7 mouse cellular contexts compared by ENCODE assay signal in genomic region chr7:110629892-110630666, GRCm38 (mm10). TPM values are rescaled to one million over a fixed set of nuclear protein-coding genes. Genes with fewer than 3 reads are reported as not detected.
A peak's percentile ranks its signal among the peaks of the same experiment; 100 is the strongest.
DNase-seq lines count a peak whose midpoint lies in the region; ATAC-seq lines count a peak whose summit lies in the region.

No protein-coding gene starts in this region.

- ATAC-seq in granulocyte monocyte progenitor cell, adult 5-6 weeks (replicated peaks; ENCODE audit: poor library complexity, severe bottlenecking) = peak; percentile 58
- ATAC-seq in limb, embryonic 11.5 days (ENCODE audit: insufficient number of reproducible peaks, low FRiP score, low TSS enrichment, low read depth) = peak; percentile 75
- peak; percentile 85; the same call in 1 of the 2 replicates for ATAC-seq in midbrain, embryonic 14.5 days (ENCODE audit: low FRiP score, low TSS enrichment)

- peak; percentile 72 for DNase-seq in adrenal gland, adult 8-10 months
- peak; percentile 93 for DNase-seq in embryo, embryonic 11 days
- DNase-seq in kidney, adult 11 months = peak; percentile 84
- DNase-seq in limb, embryonic 11.5 days (ENCODE audit: low spot score) = peak; percentile 90
- peak; percentile 96 for DNase-seq in midbrain, embryonic 14.5 days
- DNase-seq in spleen, adult 12 weeks (ENCODE audit: low spot score) = peak; percentile 47

- H3K36me3 ChIP-seq in limb, embryonic 11.5 days (ENCODE audit: control insufficient read depth, insufficient read depth, low read length) = no peaks in the 10 kb centered on the region
- H3K36me3 ChIP-seq in midbrain, embryonic 14.5 days (ENCODE audit: control insufficient read depth, insufficient read depth, low read length) = no peaks in the 10 kb centered on the region

- H3K27me3 ChIP-seq in limb, embryonic 11.5 days (ENCODE audit: control insufficient read depth, insufficient read depth, low read length) = peaks cover 47% of the 10 kb centered on the region
- peaks cover 58% of the 10 kb centered on the region for H3K27me3 ChIP-seq in midbrain, embryonic 14.5 days (ENCODE audit: control insufficient read depth, insufficient read depth, low read length)

- peak overlapping the region; percentile 51 for H3K4me2 ChIP-seq in limb, embryonic 11.5 days (ENCODE audit: low read depth, severe bottlenecking)
- H3K4me2 ChIP-seq in midbrain, embryonic 14.5 days (ENCODE audit: low read length) = peak overlapping the region; percentile 67

- H3K4me1 ChIP-seq in limb, embryonic 11.5 days (ENCODE audit: control insufficient read depth, insufficient read depth, low read length) = peaks cover 10% of the 10 kb centered on the region
- H3K4me1 ChIP-seq in midbrain, embryonic 14.5 days (ENCODE audit: control insufficient read depth, insufficient read depth, low read length) = peaks cover 30% of the 10 kb centered on the region

- no peak overlapping the region for H3K27ac ChIP-seq in limb, embryonic 11.5 days (replicated peaks; ENCODE audit: low read depth, low read length)
- H3K27ac ChIP-seq in midbrain, embryonic 14.5 days (replicated peaks; ENCODE audit: low read depth, low read length) = no peak overlapping the region

- under 1% methylated on average over 36 of the region's 36 CpGs for WGBS in limb, embryonic 11.5 days
- WGBS in midbrain, embryonic 14.5 days = 2% methylated on average over 36 of the region's 36 CpGs

- H3K4me3 ChIP-seq in limb, embryonic 11.5 days (ENCODE audit: low read depth, low read length) = peak overlapping the region; percentile 31
- H3K4me3 ChIP-seq in midbrain, embryonic 14.5 days (replicated peaks; ENCODE audit: low read depth, low read length) = peak overlapping the region; percentile 30

- H3K9ac ChIP-seq in limb, embryonic 11.5 days (ENCODE audit: low read length) = peak overlapping the region; percentile 28
- H3K9ac ChIP-seq in midbrain, embryonic 14.5 days (replicated peaks; ENCODE audit: low read length) = peak overlapping the region; percentile 44

- H3K9me3 ChIP-seq in limb, embryonic 11.5 days (ENCODE audit: control insufficient read depth, low read length) = no peaks in the 10 kb centered on the region
- H3K9me3 ChIP-seq in midbrain, embryonic 14.5 days (ENCODE audit: control insufficient read depth, low read length) = no peaks in the 10 kb centered on the region

RNA-seq across cellular contexts. Expression of gene Adm, which starts 2.6 kb away (rescaled TPM):
- 10 to 100 TPM; 21.2 to 81.4 (median 35.9) TPM for total RNA-seq in adrenal gland, adult 8-10 months (2022)
- not detected in 2 replicates for total RNA-seq in granulocyte monocyte progenitor cell, adult 5-6 weeks (2014; fragmentation: Nextera tagmentation)
- not detected in 2 replicates for total RNA-seq in granulocyte monocyte progenitor cell, adult 5-6 weeks (2017)
- polyA plus RNA-seq in limb, embryonic 11.5 days (2014; fragmentation: Nextera tagmentation; extraction: Ambion mirVana) = 1.4 and 1.7 TPM in 2 replicates
- 1.4 and 3.2 TPM in 2 replicates for polyA plus RNA-seq in midbrain, embryonic 14.5 days (2014; fragmentation: Nextera tagmentation; extraction: Ambion mirVana)

RNA-seq across cellular contexts. Expression of gene Sbf2, which starts 15.4 kb away (rescaled TPM):
- total RNA-seq in adrenal gland, adult 8-10 months (2022) = 10 to 100 TPM; 39.5 to 68.9 (median 55.1) TPM
- total RNA-seq in granulocyte monocyte progenitor cell, adult 5-6 weeks (2014; fragmentation: Nextera tagmentation) = 2.5 TPM in 1 of 2 replicates, not detected in the other
- 0.26 and 0.52 TPM in 2 replicates for total RNA-seq in granulocyte monocyte progenitor cell, adult 5-6 weeks (2017)
- 28.7 and 31.4 TPM in 2 replicates for polyA plus RNA-seq in limb, embryonic 11.5 days (2014; fragmentation: Nextera tagmentation; extraction: Ambion mirVana)
- polyA plus RNA-seq in midbrain, embryonic 14.5 days (2014; fragmentation: Nextera tagmentation; extraction: Ambion mirVana) = 73.5 and 77.4 TPM in 2 replicates

Comparison
In these comparisons a context has a peak if more than half of its experiments do, and no peak if none do; other contexts are left out.
1. RNA of gene Adm, which starts 2.6 kb away (total RNA-seq): 21.2 to 81.4 TPM in adrenal gland, adult 8-10 months; not detected in granulocyte monocyte progenitor cell, adult 5-6 weeks; every median in the first group is over 10 times any median in the second.
2. RNA of gene Sbf2, which starts 15.4 kb away (total RNA-seq): 39.5 to 68.9 TPM in adrenal gland, adult 8-10 months; 0.26 to 2.5 TPM in granulocyte monocyte progenitor cell, adult 5-6 weeks; every median in the first group is over 10 times any median in the second.
3. Peak in every context shown above with its lines, with median percentiles within 50 percentile points of each other: DNase-seq and ATAC-seq.